Mouse (Mus musculus) brown adipose tissue, adult 24 weeks (tissue): ENCODE measurements at regions not wholly inside any gene's neighbourhood (a gene's known extent, or its start where the extent isn't known, plus 50 kb on each side); places are given as distances from the start of the nearest gene placed in this dataset.

Experiments
- H3K27ac ChIP-seq: fragments of 200-500 bp; replicated peaks from 2 replicates; pipeline ENCODE4 v1.5.1; 2012; ENCODE audit warnings: low read depth, mild to moderate bottlenecking, low read length
- H3K4me1 ChIP-seq: fragments of 200-500 bp; 2 replicates; pipeline ENCODE4 v1.6.1; 2012; ENCODE audit warnings: low read length, mixed read lengths; ENCODE audit not compliant: control insufficient read depth, insufficient read depth, insufficient read length
- H3K4me3 ChIP-seq: fragments of 200-500 bp; 2 replicates; pipeline ENCODE4 v1.5.1; 2012; ENCODE audit warnings: low read depth, mild to moderate bottlenecking, low read length, moderate library complexity; ENCODE audit not compliant: insufficient read depth

DNA sequence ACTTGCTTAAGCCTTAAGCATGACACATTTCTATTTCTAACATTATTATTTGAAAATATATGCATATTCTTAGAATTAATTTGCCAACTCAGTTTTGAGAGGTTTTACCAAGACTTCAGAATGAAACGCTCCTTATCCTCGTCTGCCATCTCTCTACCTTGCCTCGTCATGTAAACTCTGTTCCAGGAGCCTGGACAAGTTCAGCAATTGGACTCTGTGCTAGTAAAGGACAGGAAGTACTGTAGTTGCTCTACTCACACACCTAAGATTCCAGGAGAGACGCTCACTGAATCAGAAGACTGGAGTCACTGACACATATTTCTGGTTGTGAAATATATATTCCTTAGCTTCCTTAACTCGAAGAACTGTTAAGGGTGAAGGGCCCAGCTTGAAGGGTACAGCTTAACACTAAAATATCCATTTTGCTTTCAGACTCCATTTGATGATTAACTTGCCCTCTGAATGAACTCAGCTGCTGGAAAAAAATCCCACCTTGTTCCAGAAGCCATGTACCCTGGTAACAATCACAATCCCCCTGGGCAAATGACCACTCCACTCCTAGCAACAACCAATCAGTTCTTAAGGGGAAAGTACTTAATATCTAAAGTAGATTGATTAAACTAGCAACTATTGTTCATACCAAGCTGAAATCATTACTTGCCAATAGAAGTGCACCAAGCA lies 370.0 kb downstream of the Cd109 start:
- Histone ChIP-seq H3K4me3 (no peak overlapping the region), H3K4me1 (no peaks in the 10 kb centered on the region), H3K27ac (no peak overlapping the region)

DNA sequence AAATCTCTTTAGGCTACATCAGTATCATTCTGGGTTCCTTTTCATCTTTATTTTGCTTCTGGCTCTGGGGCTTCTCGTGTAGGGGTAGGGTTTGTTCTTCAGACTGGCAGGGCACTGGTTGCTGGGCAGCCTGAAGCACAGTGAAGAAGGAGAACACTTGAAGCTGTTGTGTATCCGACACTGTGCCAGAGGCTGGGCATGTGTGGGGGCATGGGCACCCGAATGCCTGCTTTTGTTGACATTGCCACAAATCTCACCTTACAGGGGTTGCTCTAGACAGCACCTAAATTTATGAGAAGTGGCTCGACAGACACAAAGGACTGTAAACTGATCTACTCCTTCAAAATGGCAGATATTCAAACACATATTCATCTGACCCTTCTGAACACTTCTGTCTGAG lies 376.0 kb downstream of the Cd109 start:
- Histone ChIP-seq H3K4me1 (no peaks in the 10 kb centered on the region), H3K4me3 (no peak overlapping the region), H3K27ac (no peak overlapping the region)

DNA sequence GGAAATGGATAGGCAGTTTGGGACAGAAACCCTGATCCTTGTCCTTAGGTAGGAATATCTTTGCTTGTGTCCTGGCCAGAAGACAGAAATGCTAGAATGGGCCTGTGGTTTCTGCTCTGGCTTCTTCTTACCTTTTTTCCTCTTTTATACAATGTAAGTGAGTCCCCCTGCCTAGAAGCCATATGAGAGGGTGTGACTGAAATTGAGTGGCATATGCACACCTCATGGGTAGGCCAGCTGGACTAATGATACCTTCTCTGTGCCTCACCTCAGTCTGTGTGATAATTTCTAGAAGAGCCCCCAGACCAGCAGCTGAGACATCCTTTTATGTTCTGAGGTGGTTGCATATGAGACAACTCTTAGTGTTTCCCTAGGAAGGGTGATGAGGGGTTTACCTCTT lies 385.7 kb downstream of the Cd109 start:
- Histone ChIP-seq H3K27ac (no peak overlapping the region), H3K4me3 (no peak overlapping the region), H3K4me1 (no peaks in the 10 kb centered on the region; the same call in 1 of the 2 replicates)

DNA sequence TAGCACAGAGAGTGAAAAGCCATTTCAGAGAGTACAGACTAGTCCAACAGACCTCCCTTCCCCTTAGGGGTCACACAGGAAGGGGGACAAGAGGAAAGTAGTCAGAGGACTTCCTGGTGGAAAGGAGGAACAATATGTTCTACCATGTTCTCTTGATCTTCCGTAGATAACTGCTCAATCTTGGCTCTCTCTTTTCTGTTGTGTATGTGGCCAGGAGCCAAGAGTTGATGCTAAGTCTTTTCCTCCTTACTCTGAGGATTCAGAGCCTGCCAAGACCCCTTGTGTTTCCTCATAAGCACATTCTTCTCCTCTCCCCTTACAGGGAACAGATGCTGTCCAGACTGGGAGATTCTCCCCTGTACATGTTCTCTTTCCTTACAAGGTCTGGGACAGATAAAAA lies 386.6 kb downstream of the Cd109 start:
- Histone ChIP-seq H3K4me1 (no peaks in the 10 kb centered on the region; the same call in 1 of the 2 replicates), H3K27ac (no peak overlapping the region), H3K4me3 (no peak overlapping the region)

DNA sequence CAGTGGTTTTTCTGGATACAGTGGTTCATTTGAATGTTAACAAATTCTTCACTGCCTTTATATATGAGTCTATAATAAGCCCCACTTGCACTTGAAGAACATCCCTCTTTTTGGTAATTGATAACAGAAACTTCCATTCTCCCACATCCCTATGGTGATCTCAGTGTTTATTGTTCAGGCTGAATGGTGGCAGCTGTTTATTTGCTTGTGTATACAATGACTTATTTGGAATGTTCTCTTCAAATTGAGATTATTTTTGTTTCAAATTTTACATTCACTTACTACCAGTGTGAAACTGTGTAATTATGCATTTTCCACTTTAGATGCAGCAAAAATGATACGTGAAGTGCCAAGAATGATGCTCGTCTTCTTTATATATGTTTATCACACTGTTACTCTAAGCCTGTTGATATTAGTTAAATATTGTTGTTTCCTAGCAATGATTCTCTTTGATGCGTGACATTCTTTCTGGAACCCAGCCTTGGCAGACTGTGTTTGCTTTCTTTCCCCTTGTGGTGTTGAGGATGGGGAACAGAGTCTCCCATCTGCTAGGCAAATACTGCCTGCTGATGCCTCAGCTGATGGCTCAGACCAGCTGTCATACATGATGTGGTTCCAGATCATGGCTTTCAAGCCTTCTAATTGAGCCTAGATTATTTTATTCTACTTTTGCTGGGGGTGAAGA lies 389.1 kb downstream of the Cd109 start:
- Histone ChIP-seq H3K27ac (no peak overlapping the region), H3K4me1 (no peaks in the 10 kb centered on the region; the same call in 1 of the 2 replicates), H3K4me3 (no peak overlapping the region)

DNA sequence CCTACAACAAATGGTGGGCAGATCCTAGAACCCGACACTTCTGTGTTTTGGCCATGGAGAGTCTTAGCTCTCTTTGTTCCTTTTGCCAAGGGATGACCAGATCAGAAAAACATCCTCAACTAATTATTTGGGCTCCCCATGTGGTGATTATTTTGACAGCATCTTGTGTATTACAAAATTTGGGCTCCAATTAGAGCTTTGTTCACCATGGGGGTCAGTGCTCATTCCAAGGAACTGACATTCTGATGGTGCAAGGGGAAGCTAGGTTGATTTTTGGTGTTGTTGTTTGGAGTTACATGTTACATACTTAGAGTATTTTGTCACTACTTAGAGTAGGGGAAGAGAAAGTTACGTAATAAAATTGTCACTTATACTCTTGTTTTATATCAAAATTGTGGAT lies 406.9 kb downstream of the Cd109 start:
- Histone ChIP-seq H3K4me3 (no peak overlapping the region), H3K4me1 (no peaks in the 10 kb centered on the region), H3K27ac (no peak overlapping the region)

DNA sequence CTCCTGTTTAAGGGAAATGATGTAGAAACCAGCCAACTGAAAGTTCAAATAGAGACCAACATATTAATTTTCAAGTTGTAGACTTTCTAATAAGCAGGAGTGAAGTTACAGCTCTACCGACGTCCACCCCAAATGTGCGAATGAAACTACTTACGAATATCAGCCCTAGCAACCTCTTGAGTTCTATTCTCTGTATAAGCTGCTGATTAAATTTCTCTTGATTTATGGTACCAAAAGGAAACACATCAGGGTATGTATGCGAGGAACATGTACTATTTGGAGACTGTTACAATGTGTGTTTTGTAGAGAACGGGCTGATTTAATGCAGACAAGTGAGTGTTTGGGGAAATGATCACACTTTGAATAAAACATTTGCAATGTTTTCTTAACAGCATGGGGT lies 412.9 kb downstream of the Cd109 start:
- H3K4me3 ChIP-seq = no peak overlapping the region
- no peaks in the 10 kb centered on the region for H3K4me1 ChIP-seq
- no peak overlapping the region for H3K27ac ChIP-seq

DNA sequence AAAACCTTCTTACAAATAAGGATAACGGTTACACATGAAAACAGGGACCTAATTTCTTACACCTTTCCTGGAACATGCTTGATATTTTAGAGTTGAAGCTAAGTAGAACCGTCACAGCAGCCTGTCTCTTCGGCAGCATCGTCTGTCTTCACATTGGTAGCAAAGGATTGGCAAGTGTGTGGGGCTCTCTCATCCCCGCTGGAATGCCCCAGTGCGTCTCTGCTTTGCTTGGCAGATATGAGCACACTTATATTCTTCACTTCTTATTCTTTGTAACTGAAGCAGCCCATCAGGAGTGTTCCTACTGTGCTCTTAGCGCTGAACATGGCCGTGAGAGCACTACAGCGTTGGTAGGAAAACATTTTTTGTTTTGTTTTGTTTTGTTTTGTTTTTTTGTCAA lies 414.1 kb downstream of the Cd109 start:
- H3K4me1 ChIP-seq = no peaks in the 10 kb centered on the region
- no peak overlapping the region for H3K27ac ChIP-seq
- no peak overlapping the region for H3K4me3 ChIP-seq

DNA sequence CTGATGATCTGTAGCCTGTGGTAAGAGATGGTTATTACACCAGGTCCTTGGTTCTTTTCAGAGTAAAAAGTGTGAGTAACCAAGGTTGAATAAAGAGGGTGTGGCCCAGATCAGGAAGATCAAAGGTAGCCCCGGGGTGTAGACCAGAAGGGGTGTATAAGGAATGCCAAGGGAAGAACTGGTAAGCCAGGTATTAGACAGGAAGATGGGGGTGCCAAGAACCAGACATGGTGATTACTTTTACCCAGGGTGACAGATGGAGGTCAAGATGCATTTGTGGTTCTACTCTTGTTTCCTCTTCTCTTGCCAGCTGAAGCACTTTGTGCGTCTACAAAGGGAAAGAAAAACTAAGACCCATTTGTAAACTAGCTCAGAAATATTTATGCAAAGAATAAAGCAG lies 420.3 kb downstream of the Cd109 start:
- Histone ChIP-seq H3K4me3 (no peak overlapping the region), H3K27ac (no peak overlapping the region), H3K4me1 (peaks cover 3% of the 10 kb centered on the region; the same call in 1 of the 2 replicates)

DNA sequence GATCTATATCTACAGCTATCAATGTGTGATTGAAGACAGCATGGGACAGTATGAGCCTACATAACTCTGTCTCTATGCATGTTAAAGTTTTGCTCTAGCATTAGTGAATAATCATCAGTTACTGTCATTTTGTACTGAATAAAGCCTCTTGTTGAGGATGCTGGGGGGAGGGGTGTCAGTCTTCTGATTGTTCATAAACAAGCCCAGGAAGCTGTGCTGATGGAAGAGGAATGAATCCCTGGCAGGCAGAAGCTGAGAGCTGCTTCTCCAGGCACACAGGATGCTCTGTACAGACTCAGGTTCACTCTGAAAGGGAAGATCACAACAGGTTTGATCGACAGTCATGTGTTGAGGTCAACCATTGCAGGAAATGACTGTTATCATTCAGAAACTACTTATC lies 421.7 kb downstream of the Cd109 start:
- H3K4me1 ChIP-seq = peaks cover 3% of the 10 kb centered on the region; the same call in 1 of the 2 replicates
- no peak overlapping the region for H3K4me3 ChIP-seq
- no peak overlapping the region for H3K27ac ChIP-seq

DNA sequence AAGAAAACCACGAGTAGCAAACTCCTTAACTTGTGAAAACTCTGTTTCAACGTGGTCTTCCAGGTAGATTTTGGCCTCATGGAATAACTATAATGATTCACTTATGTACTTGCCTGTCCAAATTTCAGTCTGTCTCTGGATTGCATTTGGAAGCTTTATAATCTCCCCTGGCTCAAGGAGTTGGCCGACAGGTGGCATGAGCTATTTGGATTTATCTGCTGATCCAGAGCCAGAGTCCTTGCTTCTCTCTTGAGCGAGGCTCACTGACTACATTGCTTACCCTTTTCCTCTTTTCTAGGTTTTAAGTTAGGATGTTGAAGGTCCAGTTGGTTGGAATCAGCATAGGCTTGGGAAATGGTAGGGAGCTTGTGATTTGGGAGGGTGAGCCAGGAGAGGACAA lies 423.6 kb downstream of the Cd109 start:
- Histone ChIP-seq H3K4me3 (no peak overlapping the region), H3K4me1 (peaks cover 3% of the 10 kb centered on the region; the same call in 1 of the 2 replicates), H3K27ac (no peak overlapping the region)

DNA sequence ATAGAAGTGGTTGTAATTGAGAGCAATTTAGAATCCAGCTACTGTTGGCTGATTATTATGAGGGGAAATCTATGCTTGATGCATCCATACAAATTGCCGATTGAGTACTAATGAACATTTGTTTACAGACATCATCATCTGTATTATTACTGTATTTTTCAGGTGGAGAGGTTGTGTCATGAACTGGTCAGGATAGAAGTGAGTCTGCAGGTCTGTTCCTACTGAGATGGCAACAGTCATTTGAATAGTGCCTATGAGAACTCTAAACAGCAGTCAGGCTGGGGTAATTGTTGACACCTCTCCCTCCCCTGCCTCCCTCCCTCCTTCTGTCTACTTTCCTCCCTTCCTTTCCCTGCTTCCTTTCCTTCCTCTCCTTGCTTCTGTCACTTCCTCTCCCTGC lies 429.0 kb downstream of the Cd109 start:
- no peak overlapping the region for H3K4me3 ChIP-seq
- no peak overlapping the region for H3K27ac ChIP-seq
- no peaks in the 10 kb centered on the region for H3K4me1 ChIP-seq

DNA sequence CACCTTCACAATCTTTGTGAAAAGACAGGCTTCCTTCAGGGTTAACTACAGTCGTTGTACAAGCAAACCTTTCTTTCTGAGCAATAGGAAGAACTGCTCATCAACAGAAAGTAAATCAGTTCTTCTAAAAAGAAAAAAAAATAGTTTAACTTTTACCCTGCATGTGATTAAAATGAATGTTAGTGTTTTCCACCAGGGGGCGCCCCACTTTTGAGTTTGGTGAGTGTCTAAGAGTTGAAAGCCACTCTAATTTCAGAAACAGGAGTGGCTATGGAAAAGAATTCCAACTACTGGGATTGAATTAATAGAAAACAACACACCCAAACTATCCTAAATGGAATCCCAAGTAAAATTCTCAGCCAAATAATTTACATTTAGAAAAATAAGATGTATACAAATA lies 430.0 kb downstream of the Cd109 start:
- no peak overlapping the region for H3K4me3 ChIP-seq
- H3K4me1 ChIP-seq = no peaks in the 10 kb centered on the region
- no peak overlapping the region for H3K27ac ChIP-seq

DNA sequence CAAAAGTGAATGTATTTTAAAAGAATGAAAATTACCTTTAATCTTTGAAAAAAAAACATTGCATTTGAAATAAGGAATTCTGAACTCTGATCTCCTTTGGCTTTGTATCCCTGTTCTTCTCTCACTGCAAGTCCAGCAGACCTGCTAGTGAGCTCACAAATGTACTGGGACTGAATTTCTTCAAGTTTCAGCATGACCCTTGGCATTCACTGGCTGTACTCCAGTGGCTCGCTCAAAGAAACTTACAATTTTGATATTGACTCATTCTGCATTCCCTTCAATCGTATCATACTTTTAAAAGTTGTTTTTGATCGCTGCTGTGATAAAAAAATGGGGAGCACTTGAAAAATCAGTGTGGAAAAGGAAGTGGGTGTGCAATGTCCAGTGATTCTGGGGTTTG lies 456.6 kb downstream of the Cd109 start:
- no peaks in the 10 kb centered on the region for H3K4me1 ChIP-seq
- H3K27ac ChIP-seq = no peak overlapping the region
- no peak overlapping the region for H3K4me3 ChIP-seq

DNA sequence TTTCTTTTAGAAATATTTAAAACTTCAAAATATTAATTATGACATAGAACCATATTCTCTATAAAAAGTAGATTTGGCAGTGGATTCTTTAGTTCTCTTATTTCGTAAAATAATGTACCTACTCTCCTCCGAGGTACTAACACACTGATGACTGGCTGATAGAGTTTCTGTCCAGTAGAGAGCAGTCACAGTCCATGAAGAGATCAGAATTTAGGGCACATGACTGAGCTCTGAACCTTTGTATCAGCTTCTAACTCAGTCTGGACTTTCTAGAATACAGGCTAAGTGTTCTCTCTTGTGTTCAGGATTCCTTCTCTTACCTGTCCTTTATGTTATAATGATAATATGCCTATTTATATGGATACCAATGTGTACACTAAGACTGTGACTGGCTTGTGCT lies 494.3 kb downstream of the Cd109 start:
- no peak overlapping the region for H3K4me3 ChIP-seq
- no peaks in the 10 kb centered on the region for H3K4me1 ChIP-seq
- no peak overlapping the region for H3K27ac ChIP-seq

DNA sequence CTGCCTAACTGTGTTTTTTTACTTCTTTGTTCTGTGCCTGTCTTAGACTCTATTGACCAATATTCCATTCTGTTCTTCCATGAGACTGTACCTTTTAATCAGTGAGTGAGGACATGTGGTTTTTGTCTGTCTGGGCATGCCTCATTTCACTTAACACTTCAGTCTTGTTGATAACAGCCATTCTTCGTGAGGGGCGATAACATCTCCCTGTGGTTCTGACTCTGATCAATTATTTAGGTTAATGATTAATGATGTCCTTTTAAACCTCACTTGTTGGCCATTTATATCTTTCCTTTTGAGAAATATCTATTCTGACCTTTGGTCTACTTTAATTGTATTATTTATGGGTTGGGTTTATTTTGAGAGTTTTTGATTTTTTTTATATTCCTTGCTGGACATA lies 496.0 kb downstream of the Cd109 start:
- H3K4me3 ChIP-seq = no peak overlapping the region
- H3K27ac ChIP-seq = no peak overlapping the region

More for the DNA sequence above, 496.0 kb downstream of the Cd109 start:
- H3K4me1 ChIP-seq = no peaks in the 10 kb centered on the region
